Mouse (Mus musculus) left cerebral cortex, postnatal 14 days (tissue): ENCODE measurements at regions not wholly inside any gene's neighbourhood (a gene's known extent, or its start where the extent isn't known, plus 50 kb on each side); places are given as distances from the start of the nearest gene placed in this dataset.

Experiments
- DNase-seq, 2 experiments: peaks; one replicate each; pipeline ENCODE4 v3.0.0; 2021 to 2022; ENCODE audit warnings: low spot score in 2 of 2, mixed read lengths in 1 of 2
- intact Hi-C: fragments of 180-260 bp; cut with DNase I; formaldehyde crosslinking; loops from one replicate; pipeline ENCODE4 v1.15.1; 2025

DNA sequence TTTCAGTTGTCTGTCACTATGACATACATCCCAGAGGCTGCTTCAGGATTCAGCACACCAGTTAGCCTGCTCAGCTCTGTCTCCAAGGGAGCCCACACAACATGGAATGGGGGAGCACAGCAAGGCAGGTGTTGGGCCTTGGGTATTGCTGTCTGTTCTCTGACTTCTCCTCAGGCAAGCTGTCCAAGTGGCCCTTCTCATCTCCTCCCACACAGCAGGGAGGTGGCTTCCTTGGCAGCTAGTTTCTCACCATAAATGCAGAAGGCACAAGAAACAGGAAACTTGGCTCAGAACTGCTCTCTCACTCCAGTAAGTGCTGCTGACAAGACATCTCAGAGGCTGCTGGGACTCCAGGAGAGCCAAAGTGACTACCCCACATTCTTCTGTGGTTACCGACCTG is 64.6 kb downstream of the Htr5a start:
- intact Hi-C loops: no loop called here
- peak; percentile 12 to 81 for DNase-seq

DNA sequence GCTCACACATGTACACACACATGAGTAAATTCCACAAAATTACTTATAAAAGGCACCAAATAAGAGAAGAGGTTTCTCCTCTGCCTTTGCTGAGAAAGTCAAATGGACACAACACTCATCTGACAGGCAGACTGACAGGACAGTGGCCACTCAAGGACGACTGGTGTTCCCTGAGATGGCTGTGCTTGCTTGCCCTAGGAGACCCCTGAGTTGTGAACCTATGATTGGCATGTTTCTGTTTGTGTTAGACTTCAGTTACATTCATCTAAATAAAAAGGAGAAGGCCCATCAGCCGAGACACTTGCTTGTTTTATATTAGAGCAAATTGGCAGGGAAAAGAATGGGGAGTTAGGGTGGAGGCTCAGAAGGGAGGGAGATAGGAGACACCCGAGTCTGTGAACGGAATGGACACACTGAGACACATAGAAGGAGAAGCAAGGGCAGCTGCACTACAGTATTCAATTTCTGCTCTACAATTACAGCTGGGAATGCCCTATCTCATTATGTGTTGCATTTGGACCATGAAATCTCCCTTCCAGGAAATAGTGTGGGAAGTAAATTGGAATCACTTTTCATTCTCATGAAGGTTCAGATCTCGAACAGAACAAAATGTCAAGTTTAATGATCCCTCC is 66.5 kb downstream of the Htr5a start:
- no peak for DNase-seq
- intact Hi-C loops: no loop called here
